20 mouse cellular contexts compared by ENCODE assay signal in the genomic region with DNA sequence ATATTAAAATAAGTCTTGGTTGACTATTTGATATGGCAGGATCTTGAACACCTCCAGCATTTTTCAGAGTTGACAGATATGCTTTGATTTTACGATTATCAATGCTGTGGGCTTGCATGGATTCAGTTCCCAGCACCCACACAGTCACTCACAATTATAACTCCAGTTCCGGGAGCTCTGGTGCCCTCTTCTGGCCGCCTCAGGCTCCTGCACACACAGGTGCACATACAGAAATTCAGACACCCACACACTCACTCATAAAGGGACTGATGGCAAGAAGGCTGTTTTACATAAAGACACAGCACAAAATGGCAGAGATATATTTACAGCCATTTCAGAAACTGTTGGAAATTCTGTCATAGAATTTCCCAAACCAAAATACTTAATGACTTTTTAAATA. TPM values are rescaled to one million over a fixed set of nuclear protein-coding genes. Genes with fewer than 3 reads are reported as not detected.
DNase-seq lines count a peak whose midpoint lies in the region; ATAC-seq and TF ChIP-seq lines count a peak whose summit lies in the region.
"Had no signal": no experiment of that assay in that cellular context is flagged by ENCODE, and none has a peak within 500 bp of the region (broad histone marks: within the 10 kb centered on the region; RNA-seq: fewer than 3 reads in every experiment).

No protein-coding gene starts in this region.

- H3K36me3 ChIP-seq in heart, adult 2 months (ENCODE audit: control insufficient read depth, insufficient read depth, low read length), result no peaks in the 10 kb centered on the region
- H3K36me3 ChIP-seq in liver, postnatal 0 days (replicated peaks; ENCODE audit: insufficient read depth, low read length), result no peaks in the 10 kb centered on the region
- no peaks in the 10 kb centered on the region for H3K36me3 ChIP-seq in liver, embryonic 11.5 days (ENCODE audit: control insufficient read depth, insufficient read depth, low read length)
- H3K36me3 ChIP-seq in ES-Bruce4 (ENCODE audit: control insufficient read depth, insufficient read depth, low read length, poor library complexity, severe bottlenecking), result no peaks in the 10 kb centered on the region
- H3K36me3 ChIP-seq: limb, embryonic 10.5 days; neural tube, embryonic 13.5 days had no signal

- H3K9me3 ChIP-seq in liver, postnatal 0 days (ENCODE audit: low read length), result peaks cover 3% of the 10 kb centered on the region
- H3K9me3 ChIP-seq in liver, embryonic 11.5 days (ENCODE audit: control insufficient read depth, low read length), result no peaks in the 10 kb centered on the region
- no peaks in the 10 kb centered on the region for H3K9me3 ChIP-seq in ES-Bruce4 (replicated peaks; ENCODE audit: control insufficient read depth, insufficient read depth, low read length, poor library complexity, severe bottlenecking)
- H3K9me3 ChIP-seq: limb, embryonic 10.5 days; neural tube, embryonic 13.5 days had no signal

- no peak overlapping the region for H3K27ac ChIP-seq in heart, adult 2 months
- H3K27ac ChIP-seq in liver, postnatal 0 days (ENCODE audit: low read depth), result no peak overlapping the region
- H3K27ac ChIP-seq in liver, embryonic 11.5 days (ENCODE audit: low read depth, low read length), result no peak overlapping the region
- no peak overlapping the region for H3K27ac ChIP-seq in ES-Bruce4 (ENCODE audit: insufficient read depth, low read length)
- H3K27ac ChIP-seq: limb, embryonic 10.5 days; neural tube, embryonic 13.5 days had no signal

- H3K4me1 ChIP-seq in heart, adult 2 months (ENCODE audit: control insufficient read depth, insufficient read depth, low read length), result peaks cover 5% of the 10 kb centered on the region
- H3K4me1 ChIP-seq in liver, postnatal 0 days (ENCODE audit: insufficient read depth), result no peaks in the 10 kb centered on the region
- 0 out of 2 replicates have a peak, but pooled peaks cover 3% of the 10 kb centered on the region for H3K4me1 ChIP-seq in liver, embryonic 11.5 days (replicated peaks; ENCODE audit: control insufficient read depth, insufficient read depth, low read length)
- H3K4me1 ChIP-seq in ES-Bruce4 (ENCODE audit: control insufficient read depth, insufficient read depth, low read length), result no peaks in the 10 kb centered on the region

- no peaks in the 10 kb centered on the region for H3K27me3 ChIP-seq in heart, adult 2 months (ENCODE audit: control insufficient read depth, insufficient read depth, low read length)
- no peaks in the 10 kb centered on the region for H3K27me3 ChIP-seq in liver, postnatal 0 days (ENCODE audit: insufficient read depth, low read length)
- no peaks in the 10 kb centered on the region; the same call in 1 of the 2 replicates for H3K27me3 ChIP-seq in liver, embryonic 11.5 days (replicated peaks; ENCODE audit: control insufficient read depth, insufficient read depth, low read length)
- H3K27me3 ChIP-seq in ES-Bruce4 (ENCODE audit: control insufficient read depth, insufficient read depth, low read length, poor library complexity, severe bottlenecking), result no peaks in the 10 kb centered on the region
- H3K27me3 ChIP-seq: neural tube, embryonic 13.5 days had no signal

- no peak for TF ChIP-seq POLR2A in heart, adult 2 months (IDR thresholded peaks at IDR 0.05; ENCODE audit: insufficient read depth, low read depth, low read length)
- no peak for TF ChIP-seq POLR2A in ES-Bruce4 (IDR thresholded peaks at IDR 0.05; ENCODE audit: insufficient read depth, low read length)

- no peak for DNase-seq in heart, adult 2 months
- DNase-seq in heart, adult 8-10 months (ENCODE audit: low spot score), result no peak
- no peak for DNase-seq in liver, postnatal 0 days
- DNase-seq in liver, embryonic 11.5 days (ENCODE audit: low spot score), result no peak
- DNase-seq in induced T-regulatory cell, adult 2 months (ENCODE audit: low read depth), result peak; percentile 37
- DNase-seq in embryo, embryonic 10 days (ENCODE audit: low spot score), result no peak
- DNase-seq in urinary bladder, adult 2 months (ENCODE audit: low spot score), result no peak
- DNase-seq: adrenal gland, postnatal 25 days; cerebellum, adult 9-10 months; gastrocnemius, postnatal 14 days; heart, postnatal 14 days; kidney, adult 9 months; lung, postnatal 36 days; thymus, adult 18-20 months had no signal

- no peaks in the 10 kb centered on the region for H3K79me2 ChIP-seq in heart, adult 2 months (replicated peaks; ENCODE audit: control insufficient read depth, insufficient read depth, low read length)

- intact Hi-C loops in heart, adult 2 months (cut with DNase I), result loop anchor here (2.0 kb wide), 1 partner anchor 132 kb away; no protein-coding TSS in a partner anchor

- peak; percentile 41 for TF ChIP-seq CTCF in heart, adult 2 months (IDR thresholded peaks at IDR 0.05)
- TF ChIP-seq CTCF in liver, postnatal 0 days (IDR thresholded peaks at IDR 0.05; ENCODE audit: low read depth), result peak; percentile 36; the same call in 1 of the 2 replicates
- TF ChIP-seq CTCF in ES-Bruce4 (IDR thresholded peaks at IDR 0.05; ENCODE audit: low read depth, low read length), result peak; percentile 26

- H3K4me2 ChIP-seq in liver, postnatal 0 days (ENCODE audit: low read depth, low read length), result no peak overlapping the region
- H3K4me2 ChIP-seq in liver, embryonic 11.5 days, result no peak overlapping the region
- H3K4me2 ChIP-seq: heart, embryonic 11.5 days; neural tube, embryonic 13.5 days had no signal

- no peak for ATAC-seq in liver, postnatal 0 days
- ATAC-seq in liver, embryonic 11.5 days (replicated peaks; ENCODE audit: low FRiP score), result no peak
- ATAC-seq: activated CD4-positive, CD25-positive, alpha-beta regulatory T cell, adult 4 months; hindbrain, embryonic 16.5 days had no signal

- no peak overlapping the region for H3K4me3 ChIP-seq in heart, adult 2 months
- H3K4me3 ChIP-seq in liver, postnatal 0 days (ENCODE audit: low read depth, low read length), result no peak overlapping the region
- H3K4me3 ChIP-seq in liver, embryonic 11.5 days (ENCODE audit: low read depth, low read length), result no peak overlapping the region
- H3K4me3 ChIP-seq in ES-Bruce4 (ENCODE audit: low read depth, low read length), result no peak overlapping the region
- H3K4me3 ChIP-seq: limb, embryonic 10.5 days; neural tube, embryonic 13.5 days had no signal

- no peak for TF ChIP-seq EP300 in heart, adult 2 months (IDR thresholded peaks at IDR 0.05; ENCODE audit: insufficient read depth, low read depth, low read length)
- TF ChIP-seq EP300 in liver, postnatal 0 days (IDR thresholded peaks at IDR 0.05; ENCODE audit: low read depth), result no peak
- no peak for TF ChIP-seq EP300 in ES-Bruce4 (IDR thresholded peaks at IDR 0.05; ENCODE audit: insufficient read depth, low read depth, low read length)

- no peak overlapping the region for H3K9ac ChIP-seq in heart, adult 2 months (ENCODE audit: low read depth, low read length)
- H3K9ac ChIP-seq in liver, postnatal 0 days (replicated peaks), result no peak overlapping the region
- no peak overlapping the region for H3K9ac ChIP-seq in liver, embryonic 11.5 days (ENCODE audit: low read depth, low read length)
- H3K9ac ChIP-seq in ES-Bruce4 (ENCODE audit: low read depth, poor library complexity, severe bottlenecking), result no peak overlapping the region
- H3K9ac ChIP-seq: neural tube, embryonic 13.5 days had no signal

- WGBS in heart, adult 2 months, result 92% methylated on average over 3 of the region's 3 CpGs
- 71% methylated on average over 3 of the region's 3 CpGs for WGBS in liver, postnatal 0 days (ENCODE audit: insufficient replicate concordance)
- 73% methylated on average over 3 of the region's 3 CpGs for WGBS in liver, embryonic 11.5 days

RNA-seq across cellular contexts. Expression of a gene that starts 25.0 kb away (rescaled TPM):
- total RNA-seq in heart, adult 2 months (2021), result 10 to 100 TPM; 52.3 to 53.2 TPM
- 36.1 and 40.3 TPM in 2 replicates for polyA plus RNA-seq in heart, adult 2 months (2012; rRNA removed)
- total RNA-seq in heart, adult 8-10 months (2022), result 10 to 100 TPM; 40.6 to 54.7 (median 46.2) TPM
- 0.82 and 0.95 TPM in 2 replicates for polyA plus RNA-seq in liver, postnatal 0 days (2015; fragmentation: Nextera tagmentation; extraction: Ambion mirVana)
- 2.9 and 3.6 TPM in 2 replicates for polyA plus RNA-seq in liver, embryonic 11.5 days (2014; fragmentation: Nextera tagmentation; extraction: Ambion mirVana)
- 47.6 and 51.9 TPM in 2 replicates for polyA plus RNA-seq in ES-Bruce4 (2011; ENCODE audit: insufficient read depth, insufficient read length, low read depth, missing spikeins)
- 23.2 and 30.0 TPM in 2 replicates for polyA plus RNA-seq in urinary bladder, adult 2 months (2012; rRNA removed)

RNA-seq across cellular contexts. Expression of a gene that starts 48.1 kb away (rescaled TPM):
- 10 to 100 TPM; 15.8 to 20.0 TPM for total RNA-seq in heart, adult 2 months (2021)
- polyA plus RNA-seq in heart, adult 2 months (2012; rRNA removed), result 15.7 and 16.0 TPM in 2 replicates
- total RNA-seq in heart, adult 8-10 months (2022), result 10 to 100 TPM; 19.3 to 22.2 (median 20.0) TPM
- 4.4 and 5.4 TPM in 2 replicates for polyA plus RNA-seq in liver, postnatal 0 days (2015; fragmentation: Nextera tagmentation; extraction: Ambion mirVana)
- polyA plus RNA-seq in liver, embryonic 11.5 days (2014; fragmentation: Nextera tagmentation; extraction: Ambion mirVana), result 26.1 and 30.8 TPM in 2 replicates
- polyA plus RNA-seq in ES-Bruce4 (2011; ENCODE audit: insufficient read depth, insufficient read length, low read depth, missing spikeins), result 41.4 and 44.9 TPM in 2 replicates
- 19.4 and 21.2 TPM in 2 replicates for polyA plus RNA-seq in urinary bladder, adult 2 months (2012; rRNA removed)
